Mouse (Mus musculus): ENCODE measurements around the gene Igfbp7.

DNA sequence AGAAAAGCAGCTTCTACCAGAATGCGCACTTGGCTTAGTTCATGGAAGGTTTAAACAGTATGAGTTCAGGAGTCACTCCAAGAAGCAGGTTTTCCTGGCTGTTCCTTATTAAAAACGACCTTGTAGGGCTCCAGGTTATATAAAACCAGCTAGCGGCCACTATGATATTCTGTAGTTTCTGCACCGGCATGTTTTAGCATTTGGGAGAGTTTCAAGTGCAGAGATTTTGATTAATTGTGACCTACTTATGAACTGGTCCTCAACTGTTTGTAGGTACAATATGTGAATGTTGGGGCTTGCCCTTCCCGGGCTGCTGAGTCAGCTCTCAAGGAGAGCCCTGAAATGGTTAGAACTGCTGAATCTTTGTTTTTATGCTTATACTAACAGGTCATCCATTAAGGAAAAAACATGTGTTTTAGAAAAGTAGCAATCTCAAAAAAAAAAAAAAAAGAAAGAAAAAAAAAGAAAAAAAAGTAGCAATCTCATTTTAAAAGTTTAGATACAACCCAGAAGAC, 37.4 kb downstream of the Igfbp7 start:
- TF ChIP-seq CTCF (conservative IDR thresholded peaks at IDR 0.05; ENCODE audit: insufficient read depth, insufficient read length, low read depth, low read length) (no peak), POLR2A (IDR thresholded peaks at IDR 0.05; ENCODE audit: low read depth, low read length) (no peak)
